Mouse (Mus musculus) intestine, embryonic 16.5 days (tissue): Measurements from ENCODE around the gene Olfr600. TPM values are rescaled to one million over a fixed set of nuclear protein-coding genes. Genes with fewer than 3 reads are reported as not detected.
"Not testable (repeated sequence)": the region's sequence is repeated elsewhere in the genome, so short reads cannot be mapped to it uniquely, and the experiment has no call there.

ENCODE experiments used
- ATAC-seq: fragments of 200-750 bp; cut with Nextera tagmentation; 2 replicates; pipeline ENCODE4 v1.8.0; 2017; ENCODE audit warnings: moderate TSS enrichment, moderate library complexity
- H3K27ac ChIP-seq: fragments of 300-500 bp; sonication (generic); 2 replicates; pipeline ENCODE4 v1.5.1; 2014; ENCODE audit warnings: mild to moderate bottlenecking, low read length
- H3K27me3 ChIP-seq: fragments of 300-500 bp; sonication (generic); replicated peaks from 2 replicates; pipeline ENCODE4 v1.6.1; 2014; ENCODE audit warnings: low read length, control low read depth, mixed read lengths; ENCODE audit not compliant: control insufficient read depth, insufficient read depth
- H3K36me3 ChIP-seq: fragments of 300-500 bp; sonication (generic); 2 replicates; pipeline ENCODE4 v1.6.1; 2014; ENCODE audit warnings: low read length, control low read depth; ENCODE audit not compliant: control insufficient read depth, insufficient read depth
- H3K4me1 ChIP-seq: fragments of 300-500 bp; sonication (generic); 2 replicates; pipeline ENCODE4 v1.6.1; 2014; ENCODE audit warnings: low read length, control low read depth, mixed read lengths; ENCODE audit not compliant: control insufficient read depth, insufficient read depth
- H3K4me2 ChIP-seq: fragments of 300-500 bp; sonication (generic); 2 replicates; pipeline ENCODE4 v1.6.1; 2014; ENCODE audit warnings: low read depth, low read length, control low read depth
- H3K4me3 ChIP-seq: fragments of 300-500 bp; sonication (generic); 2 replicates; pipeline ENCODE4 v1.5.1; 2014; ENCODE audit warnings: mild to moderate bottlenecking, low read length
- H3K9ac ChIP-seq: fragments of 300-500 bp; sonication (generic); 2 replicates; pipeline ENCODE4 v1.6.1; 2014; ENCODE audit warnings: low read depth, low read length
- H3K9me3 ChIP-seq: fragments of 300-500 bp; sonication (generic); 2 replicates; pipeline ENCODE4 v1.6.1; 2016; ENCODE audit warnings: low read length, control low read depth; ENCODE audit not compliant: control insufficient read depth
- WGBS: fragments of 180-500 bp; shearing (Covaris S2); extraction: QIAGEN DNeasy Blood & Tissue Kit; methylation state at CpG from one replicate; pipeline ENCODE4 v1.1.7; 2014; 5-methylcytosine and 5-hydroxymethylcytosine counted together
- polyA plus RNA-seq: library from polyadenylated mRNA; unstranded; fragments of >200 nt; fragmentation: Nextera tagmentation; extraction: Ambion mirVana; gene quantifications from 2 replicates; pipeline ENCODE4 v1.2.1, GENCODE M21; 2015

Olfr600 gene
- polyA plus RNA-seq: not detected in 2 replicates

DNA sequence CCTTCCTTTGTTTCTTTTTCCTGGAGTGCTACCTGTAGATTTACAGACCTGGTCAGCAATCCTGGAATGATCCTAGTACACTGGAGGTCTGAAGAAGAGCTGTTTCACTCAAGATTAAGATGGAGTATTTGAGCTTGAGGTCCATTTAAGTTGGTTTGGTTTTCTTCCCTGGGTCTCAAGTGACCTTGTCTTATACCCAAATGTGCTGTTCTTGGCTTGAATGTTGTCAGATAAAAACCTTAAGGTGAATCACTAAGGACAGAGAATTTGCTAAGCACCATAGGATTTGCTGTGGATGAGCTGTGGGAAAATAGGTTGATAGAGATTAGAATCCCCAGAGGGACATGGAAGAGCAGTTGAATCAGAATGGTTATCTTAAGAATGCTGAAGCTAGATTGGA, at the start of gene Olfr600:
Gene Olfr600 (minus strand): TSS at position 101 of the 400 bp plus-strand sequence.
- Histone ChIP-seq H3K4me3 (no peak within 1 kb of the TSS), H3K4me1 (no peaks in the 10 kb centered on the region), H3K9me3 (no peaks in the 10 kb centered on the region), H3K36me3 (no peaks in the 10 kb centered on the region), H3K27me3 (no peaks in the 10 kb centered on the region), H3K27ac (no peak within 1 kb of the TSS), H3K4me2 (no peak within 1 kb of the TSS), H3K9ac (no peak within 1 kb of the TSS)
- no peak for ATAC-seq

DNA sequence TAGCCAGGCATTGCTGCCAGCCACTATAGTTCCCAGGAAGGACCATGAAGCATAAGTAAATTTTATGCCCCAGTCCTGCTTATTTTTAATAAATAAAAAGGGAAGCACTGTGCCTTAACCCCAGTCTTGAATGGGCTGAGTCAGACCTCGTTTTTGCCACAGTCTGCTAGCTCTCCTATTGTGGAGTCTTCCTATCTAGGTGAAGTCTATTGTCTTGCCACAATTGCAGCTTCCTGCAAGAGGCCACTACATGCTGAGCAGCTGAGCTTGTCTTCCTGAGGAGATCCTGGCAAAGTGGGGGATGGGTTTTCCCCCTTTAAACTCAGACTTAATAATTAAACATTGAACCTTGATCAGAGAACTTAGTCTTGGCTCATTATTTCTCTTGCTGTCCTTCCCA, 49.5 kb upstream of the Olfr600 start:
- no peak for ATAC-seq
- H3K4me1 ChIP-seq: no peaks in the 10 kb centered on the region
- H3K9ac ChIP-seq: no peak overlapping the region
- no peak overlapping the region for H3K27ac ChIP-seq
- 24% methylated on average over 1 of the region's 1 CpGs for WGBS
- H3K4me3 ChIP-seq: no peak overlapping the region
- no peaks in the 10 kb centered on the region for H3K27me3 ChIP-seq
- H3K36me3 ChIP-seq: no peaks in the 10 kb centered on the region
- no peak overlapping the region for H3K4me2 ChIP-seq
- H3K9me3 ChIP-seq: no peaks in the 10 kb centered on the region

DNA sequence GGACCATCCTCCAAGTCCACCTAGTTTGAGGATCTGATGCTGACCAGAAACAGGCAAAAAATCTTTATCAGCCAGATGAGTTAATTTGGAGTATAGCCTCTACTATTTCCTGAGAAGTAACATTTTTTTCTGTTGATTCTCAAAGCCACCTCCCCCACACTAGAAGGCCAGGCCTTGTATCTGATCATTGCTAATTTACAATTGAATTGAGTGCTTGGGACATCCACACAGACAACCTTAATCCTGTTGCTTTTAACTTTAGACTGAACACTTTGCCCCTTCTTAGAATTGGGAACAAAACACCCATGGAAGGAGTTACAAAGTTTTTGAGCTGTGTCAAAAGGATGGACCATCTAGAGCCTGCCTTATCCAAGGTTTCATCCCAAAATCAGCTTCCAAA, 48.3 kb upstream of the Olfr600 start:
- no peak overlapping the region for H3K27ac ChIP-seq
- no peak overlapping the region for H3K9ac ChIP-seq
- ATAC-seq: no peak
- no peaks in the 10 kb centered on the region for H3K4me1 ChIP-seq
- no peaks in the 10 kb centered on the region for H3K9me3 ChIP-seq
- no peaks in the 10 kb centered on the region for H3K36me3 ChIP-seq
- no peak overlapping the region for H3K4me3 ChIP-seq
- no peak overlapping the region for H3K4me2 ChIP-seq
- no peaks in the 10 kb centered on the region for H3K27me3 ChIP-seq

GRCm38 (mm10) chr7:103386077-103386476, 36.6 kb upstream of the Olfr600 start, which contains the start of gene Olfr603:
Gene Olfr603, minus strand, starts transcription at chr7:103386177.
- H3K9me3 ChIP-seq: no peaks in the 10 kb centered on the region
- no peak for ATAC-seq
- H3K4me3 ChIP-seq: no peak within 1 kb of the TSS
- H3K9ac ChIP-seq: no peak within 1 kb of the TSS
- no peaks in the 10 kb centered on the region for H3K36me3 ChIP-seq
- H3K27ac ChIP-seq: no peak within 1 kb of the TSS
- H3K4me1 ChIP-seq: no peaks in the 10 kb centered on the region
- no peaks in the 10 kb centered on the region for H3K27me3 ChIP-seq
- H3K4me2 ChIP-seq: no peak within 1 kb of the TSS

DNA sequence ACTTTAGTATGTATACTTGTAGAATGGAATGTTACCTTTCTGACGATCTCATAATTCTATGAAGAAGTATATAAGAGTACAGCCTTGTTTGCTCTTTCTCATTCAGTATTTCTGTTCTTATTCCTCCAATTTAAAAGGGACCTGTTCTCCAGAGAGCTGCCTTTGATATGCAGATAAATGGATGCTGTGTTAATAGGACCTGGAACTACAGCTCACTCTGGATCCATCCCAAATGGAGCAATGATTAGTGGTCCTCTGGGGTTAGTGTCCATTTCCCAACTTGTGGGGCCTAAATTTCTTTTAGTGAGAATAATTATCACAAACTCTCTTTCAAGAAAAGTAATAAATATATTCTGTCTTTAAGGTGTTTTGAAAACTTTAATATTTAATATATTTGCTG, 13.1 kb upstream of the Olfr600 start, which contains the start of gene Olfr601:
Gene Olfr601 (minus strand): TSS at position 101 of the 400 bp plus-strand sequence.
- H3K27ac ChIP-seq: no peak within 1 kb of the TSS
- no peaks in the 10 kb centered on the region for H3K4me1 ChIP-seq
- no peaks in the 10 kb centered on the region for H3K36me3 ChIP-seq
- no peak within 1 kb of the TSS for H3K9ac ChIP-seq
- H3K4me2 ChIP-seq: no peak within 1 kb of the TSS
- H3K27me3 ChIP-seq: no peaks in the 10 kb centered on the region
- H3K4me3 ChIP-seq: no peak within 1 kb of the TSS
- WGBS: 90% methylated on average over 1 of the region's 1 CpGs
- ATAC-seq: no peak
- H3K9me3 ChIP-seq: no peaks in the 10 kb centered on the region

DNA sequence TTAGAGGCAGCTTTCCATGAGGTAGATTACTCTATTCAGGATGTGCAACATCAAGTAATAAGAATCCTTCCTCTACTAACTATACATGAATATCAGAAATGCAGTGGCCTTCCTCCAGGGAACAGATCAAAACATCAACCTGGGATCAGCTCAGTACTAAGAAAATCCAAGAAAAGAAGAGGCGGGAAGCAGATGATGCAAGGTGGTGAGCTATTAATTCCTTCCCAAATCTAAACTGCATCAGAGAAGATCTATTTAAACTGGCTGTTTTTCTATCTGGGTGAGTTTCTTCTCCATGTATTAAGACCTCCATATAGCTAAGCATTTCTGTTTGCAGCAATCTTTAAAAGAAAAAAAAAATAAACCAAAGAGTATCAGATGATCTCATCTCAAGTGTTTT, 13.9 kb downstream of the Olfr600 start, which contains the start of gene Olfr599:
Gene Olfr599 (plus strand): TSS at position 301 of the 400 bp plus-strand sequence.
- Histone ChIP-seq H3K4me2 (no peak within 1 kb of the TSS), H3K4me3 (no peak within 1 kb of the TSS), H3K36me3 (no peaks in the 10 kb centered on the region), H3K27me3 (no peaks in the 10 kb centered on the region), H3K9ac (no peak within 1 kb of the TSS), H3K27ac (no peak within 1 kb of the TSS), H3K4me1 (no peaks in the 10 kb centered on the region), H3K9me3 (no peaks in the 10 kb centered on the region)
- 84% methylated on average over 1 of the region's 1 CpGs for WGBS
- ATAC-seq: no peak

DNA sequence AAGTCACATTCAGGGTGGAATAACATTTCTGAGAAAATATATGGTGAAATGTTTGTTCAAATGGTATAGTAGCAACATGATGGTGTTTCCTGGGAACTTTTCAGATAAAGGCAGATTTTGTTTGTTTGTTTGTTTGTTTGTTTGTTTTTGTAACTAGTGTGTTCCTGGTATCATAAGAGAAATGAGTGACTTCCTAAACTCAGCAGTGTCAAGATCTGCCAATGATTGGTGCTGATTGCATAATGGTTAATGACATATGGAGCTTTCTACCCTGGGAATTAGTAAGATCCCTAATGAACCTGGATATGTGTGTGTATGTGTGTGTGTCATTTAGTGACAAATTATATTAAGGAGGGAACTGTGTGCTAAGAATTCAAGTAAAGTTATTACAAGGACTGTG, 26.2 kb downstream of the Olfr600 start, which contains the start of gene Olfr598:
Gene Olfr598 (plus strand): TSS at position 301 of the 400 bp plus-strand sequence.
- Histone ChIP-seq H3K4me3 (no peak within 1 kb of the TSS), H3K36me3 (no peaks in the 10 kb centered on the region), H3K4me2 (no peak within 1 kb of the TSS), H3K9ac (no peak within 1 kb of the TSS), H3K27ac (no peak within 1 kb of the TSS), H3K4me1 (no peaks in the 10 kb centered on the region), H3K27me3 (no peaks in the 10 kb centered on the region), H3K9me3 (no peaks in the 10 kb centered on the region)
- no peak for ATAC-seq

DNA sequence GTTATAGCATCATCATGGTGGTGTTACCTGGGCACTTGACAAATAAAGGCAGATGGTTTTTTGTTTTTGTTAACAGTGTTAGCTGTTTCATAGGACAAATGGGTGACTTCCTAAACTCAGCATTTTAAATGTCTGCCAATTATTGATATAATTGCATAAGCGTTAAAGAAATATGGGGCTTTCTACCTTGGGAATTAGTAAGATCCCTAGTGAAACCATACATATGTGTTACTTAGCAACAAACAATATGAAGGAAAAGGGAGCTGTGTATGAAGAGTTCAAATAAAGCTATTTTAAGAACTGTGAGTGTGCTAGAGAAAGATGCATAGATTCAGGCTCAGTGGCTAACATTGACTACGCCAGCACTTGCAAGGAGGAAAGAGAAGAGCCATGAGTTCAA, 33.5 kb downstream of the Olfr600 start, which contains the start of gene Olfr597:
Gene Olfr597 (plus strand): TSS at position 301 of the 400 bp plus-strand sequence.
- not testable (repeated sequence) for H3K4me3 ChIP-seq, H3K27me3 ChIP-seq, ATAC-seq, H3K9ac ChIP-seq, H3K4me1 ChIP-seq, H3K36me3 ChIP-seq, H3K27ac ChIP-seq, H3K9me3 ChIP-seq, H3K4me2 ChIP-seq
- WGBS: 82% methylated on average over 2 of the region's 2 CpGs

DNA sequence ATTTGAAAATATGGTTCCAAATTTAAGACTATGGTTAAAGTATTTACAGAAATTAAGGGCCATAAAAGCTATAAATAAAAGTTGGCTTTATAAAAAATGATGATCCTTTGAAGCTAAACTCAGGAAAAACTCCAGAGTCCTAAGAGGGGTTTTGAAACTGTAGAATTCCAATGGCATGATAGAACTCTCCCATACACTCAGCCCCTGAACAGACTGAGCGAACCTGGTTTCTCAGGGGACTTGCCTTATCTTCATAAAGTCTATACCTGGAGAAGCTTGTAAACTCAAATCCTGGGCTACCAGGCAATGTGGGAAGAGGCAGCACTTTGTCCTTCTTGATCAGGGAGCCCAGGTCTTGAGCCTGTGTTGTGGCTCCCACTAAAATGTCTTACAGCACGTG, 44.1 kb downstream of the Olfr600 start, which contains the start of gene Olfr596:
Gene Olfr596 (plus strand): TSS at position 301 of the 400 bp plus-strand sequence.
- H3K27me3 ChIP-seq: not testable (repeated sequence)

More for the DNA sequence above, 44.1 kb downstream of the Olfr600 start, which contains the start of gene Olfr596:
- 82% methylated on average over 2 of the region's 2 CpGs for WGBS
- not testable (repeated sequence) for H3K4me1 ChIP-seq, H3K27ac ChIP-seq, H3K4me3 ChIP-seq, H3K36me3 ChIP-seq, ATAC-seq, H3K9ac ChIP-seq, H3K9me3 ChIP-seq, H3K4me2 ChIP-seq
